Mouse (Mus musculus): Measurements from ENCODE around the gene Nat8f5.
"Not testable (repeated sequence)": the region's sequence is repeated elsewhere in the genome, so short reads cannot be mapped to it uniquely, and the experiment has no call there.

The Nat8f5 gene

GRCm38 (mm10) chr6:85820837-85821236 lies at the start of gene Nat8f5, which contains the start of gene Nat8f6:
Gene Nat8f5 (minus strand): TSS chr6:85820972.
Gene Nat8f6 (minus strand): TSS chr6:85820954.
- in situ Hi-C loops (cut with MboI, MseI), result no loop called here

DNA sequence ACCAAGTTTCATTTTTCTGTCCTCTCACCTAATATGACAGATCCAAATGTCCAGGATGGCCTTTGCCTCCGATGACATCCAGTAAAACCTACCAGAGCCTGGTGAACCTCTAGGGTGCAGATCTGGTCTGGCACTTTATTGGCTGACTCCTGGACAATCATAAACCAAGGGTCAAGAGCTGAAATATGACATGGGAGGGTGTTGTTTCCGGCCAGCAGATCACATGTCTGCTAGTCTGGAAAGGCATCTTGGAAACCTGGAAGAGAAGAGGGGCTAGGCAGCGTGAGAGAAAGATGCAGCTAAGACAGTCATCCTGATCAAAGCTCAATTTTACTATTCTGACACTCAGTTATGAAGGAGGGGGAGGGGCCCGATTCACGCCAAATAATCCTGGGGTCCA lies 48.2 kb upstream of the Nat8f5 start, which contains the start of gene Nat8f2:
Nat8f2 (minus strand) TSS at position 153 of the 400 bp plus-strand sequence.
- in situ Hi-C loops (cut with MboI, MseI), result not testable (repeated sequence)

DNA sequence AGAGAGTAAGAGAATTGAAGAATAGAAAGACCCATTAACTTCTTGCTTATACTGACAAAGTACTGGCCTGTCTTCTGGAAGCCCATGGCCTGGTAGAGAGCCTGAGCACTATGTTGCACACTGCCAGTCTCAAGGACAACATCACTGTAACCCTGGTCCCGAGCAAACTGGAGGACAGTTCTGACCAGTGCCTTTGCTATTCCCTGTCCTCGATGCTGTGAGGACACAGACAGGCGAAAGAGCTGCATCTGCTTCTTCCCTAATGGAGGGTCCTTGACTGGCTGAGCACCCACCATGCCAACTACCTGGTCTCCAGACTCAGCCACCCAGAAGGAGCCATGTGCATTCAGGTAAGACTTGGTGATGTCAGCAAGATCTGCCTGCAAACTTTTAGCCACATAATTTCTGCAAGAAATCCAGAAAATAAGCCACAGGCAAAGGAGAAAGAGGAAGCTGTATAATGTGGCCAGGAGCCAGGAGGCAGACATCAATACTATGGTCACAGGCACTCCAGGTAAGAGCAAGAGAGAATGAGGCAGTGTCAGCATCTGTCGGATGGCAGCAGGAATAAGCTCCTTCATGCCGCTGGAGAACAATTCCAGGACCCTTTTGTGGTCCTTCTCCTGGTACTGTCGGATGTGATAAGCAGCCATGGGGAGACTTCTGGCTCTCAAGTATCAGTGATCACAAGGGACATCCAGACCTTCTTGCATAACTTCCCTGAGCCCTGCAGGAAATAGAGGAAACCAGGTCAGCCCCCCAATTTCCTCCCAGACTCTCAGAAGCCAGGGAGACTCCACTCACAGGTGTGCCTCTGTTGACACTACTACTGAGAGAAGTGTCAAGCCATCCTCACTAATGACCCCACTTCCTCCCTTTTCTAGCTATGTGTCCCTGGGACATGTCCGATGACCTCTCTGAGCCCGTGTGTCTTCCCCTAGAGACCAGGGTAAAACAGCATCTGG lies 47.2 kb upstream of the Nat8f5 start:
- in situ Hi-C loops (cut with MboI, MseI), result no loop called here

DNA sequence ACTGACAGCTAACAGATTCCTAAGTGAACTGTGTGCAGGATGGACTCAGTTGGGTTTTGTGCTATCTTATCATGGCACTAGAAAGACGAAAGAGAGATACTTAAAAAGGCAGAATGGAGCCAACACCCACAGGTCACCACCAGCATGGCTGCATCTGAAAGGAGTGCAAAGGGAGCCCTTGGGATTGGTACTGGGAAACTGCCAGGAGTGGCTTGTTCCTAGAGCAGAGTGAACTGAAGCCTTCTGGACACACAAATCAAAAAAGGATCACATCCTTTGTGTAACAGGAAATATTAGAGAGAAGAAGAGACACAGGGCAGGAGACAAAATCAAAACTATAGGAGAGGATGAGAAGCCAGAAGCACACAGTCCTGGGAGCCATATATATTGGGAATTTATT lies 46.2 kb upstream of the Nat8f5 start:
- in situ Hi-C loops (cut with MboI, MseI), result not testable (repeated sequence)

GRCm38 (mm10) chr6:85866166-85866565 lies 45.4 kb upstream of the Nat8f5 start:
- in situ Hi-C loops (cut with MboI, MseI), result not testable (repeated sequence)

- in situ Hi-C loops (cut with MboI, MseI), result not testable (repeated sequence)
Measured at GRCm38 (mm10) chr6:85864900-85865639, 44.3 kb upstream of the Nat8f5 start.

- in situ Hi-C loops (cut with MboI, MseI), result no loop called here
Measured at GRCm38 (mm10) chr6:85863840-85864239, 43.1 kb upstream of the Nat8f5 start.

GRCm38 (mm10) chr6:85863136-85863535 lies 42.4 kb upstream of the Nat8f5 start:
- in situ Hi-C loops (cut with MboI, MseI), result no loop called here

DNA sequence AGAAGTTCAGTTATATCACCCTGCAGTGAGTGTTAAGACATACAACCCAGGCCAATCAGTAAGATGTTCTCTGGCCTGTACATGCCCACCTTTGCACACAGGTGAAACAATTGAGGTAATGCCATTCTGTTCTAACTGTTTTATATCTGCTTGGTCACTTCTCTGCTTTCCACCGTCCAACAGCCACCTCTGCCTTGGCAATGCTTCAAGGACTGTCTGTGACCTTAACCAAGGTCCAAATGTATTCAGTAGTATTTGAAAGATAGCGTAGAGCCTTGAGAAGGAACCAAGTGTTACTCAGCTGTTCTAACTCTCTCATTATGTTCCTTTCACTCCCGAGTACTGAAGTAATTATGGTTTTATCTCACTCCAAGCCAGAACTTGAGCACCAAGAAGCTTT lies 41.8 kb upstream of the Nat8f5 start:
- in situ Hi-C loops (cut with MboI, MseI), result no loop called here

DNA sequence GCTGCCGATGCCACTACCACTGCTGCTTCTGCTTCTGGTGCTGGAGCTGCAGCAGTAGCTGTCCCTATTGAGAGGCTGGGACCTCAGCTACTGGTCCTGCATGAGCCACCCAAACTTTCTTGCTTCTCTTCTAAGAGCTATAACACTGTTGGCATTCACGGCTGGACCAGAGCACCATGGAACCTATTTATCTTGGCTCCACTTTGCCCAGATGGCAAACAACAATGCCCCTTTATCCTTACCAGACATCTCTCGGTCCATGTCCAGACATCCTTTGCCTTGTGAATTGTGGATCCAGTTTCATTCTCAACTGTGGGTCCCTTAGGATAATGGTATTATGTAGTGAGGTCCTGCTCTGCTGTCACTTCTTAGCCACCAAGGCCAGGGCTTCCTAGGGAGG lies 40.5 kb upstream of the Nat8f5 start:
- in situ Hi-C loops (cut with MboI, MseI), result no loop called here

DNA sequence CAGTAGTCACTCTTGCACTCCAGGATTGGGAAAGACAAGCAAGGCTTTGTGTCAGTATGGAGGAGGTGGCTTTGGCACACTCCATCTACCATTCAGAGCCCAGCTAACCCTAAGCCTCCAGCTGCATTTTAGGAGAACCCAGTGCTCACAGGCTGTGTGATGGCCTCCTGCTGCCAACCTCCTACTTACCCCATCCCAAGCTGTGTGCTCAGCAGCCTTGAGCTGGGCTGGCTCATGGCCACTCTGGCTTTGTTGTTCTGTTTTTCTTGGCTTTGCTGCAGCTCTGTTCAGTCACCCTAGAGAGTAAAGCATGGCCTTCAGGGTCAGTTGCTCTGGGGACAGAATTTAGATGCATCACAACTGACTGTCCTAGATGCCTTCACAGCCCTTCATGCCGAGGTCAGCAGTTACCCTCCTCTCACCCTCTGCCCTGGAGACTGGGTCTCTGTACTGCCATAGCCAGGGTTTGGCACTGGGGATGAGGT lies 35.5 kb upstream of the Nat8f5 start:
- in situ Hi-C loops (cut with MboI, MseI), result no loop called here

- in situ Hi-C loops (cut with MboI, MseI), result no loop called here
Measured at GRCm38 (mm10) chr6:85853481-85853880, 32.7 kb upstream of the Nat8f5 start.

DNA sequence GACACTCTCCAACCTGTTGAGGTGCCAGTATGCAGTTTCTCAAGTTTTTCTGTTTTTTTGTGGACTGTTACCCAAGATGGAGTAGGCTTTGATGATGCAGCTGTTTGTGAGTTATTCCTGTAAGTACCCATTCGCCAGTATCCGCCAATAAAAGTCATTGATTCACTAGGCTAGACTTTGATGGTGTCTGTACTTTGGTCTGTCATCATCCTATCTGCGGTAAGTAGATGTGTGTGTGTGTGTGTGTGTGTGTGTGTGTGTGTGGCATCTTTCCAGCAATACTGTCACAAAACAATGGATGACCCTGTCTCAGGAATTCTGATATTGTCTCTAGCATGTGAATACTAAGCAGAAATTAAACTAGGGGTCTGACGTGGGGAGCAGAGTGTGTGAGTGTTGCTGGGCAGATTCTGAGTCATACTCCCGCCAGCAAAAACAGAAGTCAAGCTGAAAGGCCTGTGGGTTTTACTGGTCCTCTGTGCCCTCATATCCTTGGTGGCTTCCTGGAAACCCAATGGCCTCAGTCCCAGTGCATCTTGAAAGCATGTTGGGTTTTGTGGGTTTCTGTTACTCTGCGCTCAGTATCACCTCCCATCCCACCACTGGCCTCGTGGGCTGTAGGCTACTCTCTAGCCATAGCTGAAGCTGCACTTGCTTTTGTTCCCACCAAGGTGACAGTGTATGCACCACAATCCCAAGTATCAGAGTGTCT lies 30.4 kb upstream of the Nat8f5 start:
- in situ Hi-C loops (cut with MboI, MseI), result no loop called here

- in situ Hi-C loops (cut with MboI, MseI), result no loop called here
Measured at GRCm38 (mm10) chr6:85849240-85849639, 28.5 kb upstream of the Nat8f5 start.

DNA sequence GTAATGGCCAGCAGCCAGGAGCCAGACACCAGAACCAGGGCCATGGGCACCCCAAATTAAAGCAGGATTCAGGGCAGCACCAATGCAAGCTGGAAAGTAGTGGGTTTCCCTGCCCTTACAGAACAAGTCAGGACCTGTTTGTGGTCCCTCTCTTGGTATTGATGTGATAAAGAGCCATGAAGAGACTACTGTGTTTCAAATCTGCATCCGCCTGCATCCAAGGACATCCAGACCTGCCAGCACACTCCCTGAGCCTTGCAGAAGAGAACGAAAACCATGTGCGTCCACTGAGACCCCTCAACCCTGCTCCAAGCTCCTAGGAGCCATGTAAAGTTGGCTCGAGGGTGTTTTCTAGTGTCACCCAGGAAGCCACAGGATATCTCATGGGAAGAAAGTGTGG lies 27.4 kb upstream of the Nat8f5 start:
- in situ Hi-C loops (cut with MboI, MseI), result no loop called here

DNA sequence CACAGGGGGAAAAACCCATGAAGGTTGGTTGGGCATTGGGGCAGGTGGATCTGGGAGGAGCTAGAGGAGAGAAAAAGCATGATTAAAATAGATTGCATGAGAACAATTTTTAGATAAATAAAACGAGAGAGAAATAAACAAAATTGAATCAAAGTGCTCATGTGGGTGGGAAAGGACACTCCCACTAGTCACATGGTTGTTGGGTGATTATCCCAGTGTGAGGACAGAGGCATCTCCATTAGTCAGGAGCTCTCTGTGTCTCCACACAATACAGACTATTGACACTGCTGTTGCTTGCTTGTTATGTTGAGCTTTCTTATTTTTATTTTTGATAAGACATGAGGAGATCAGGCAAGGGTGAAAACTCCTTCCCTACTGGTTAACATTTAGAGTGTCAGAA lies 26.1 kb upstream of the Nat8f5 start:
- in situ Hi-C loops (cut with MboI, MseI), result no loop called here

DNA sequence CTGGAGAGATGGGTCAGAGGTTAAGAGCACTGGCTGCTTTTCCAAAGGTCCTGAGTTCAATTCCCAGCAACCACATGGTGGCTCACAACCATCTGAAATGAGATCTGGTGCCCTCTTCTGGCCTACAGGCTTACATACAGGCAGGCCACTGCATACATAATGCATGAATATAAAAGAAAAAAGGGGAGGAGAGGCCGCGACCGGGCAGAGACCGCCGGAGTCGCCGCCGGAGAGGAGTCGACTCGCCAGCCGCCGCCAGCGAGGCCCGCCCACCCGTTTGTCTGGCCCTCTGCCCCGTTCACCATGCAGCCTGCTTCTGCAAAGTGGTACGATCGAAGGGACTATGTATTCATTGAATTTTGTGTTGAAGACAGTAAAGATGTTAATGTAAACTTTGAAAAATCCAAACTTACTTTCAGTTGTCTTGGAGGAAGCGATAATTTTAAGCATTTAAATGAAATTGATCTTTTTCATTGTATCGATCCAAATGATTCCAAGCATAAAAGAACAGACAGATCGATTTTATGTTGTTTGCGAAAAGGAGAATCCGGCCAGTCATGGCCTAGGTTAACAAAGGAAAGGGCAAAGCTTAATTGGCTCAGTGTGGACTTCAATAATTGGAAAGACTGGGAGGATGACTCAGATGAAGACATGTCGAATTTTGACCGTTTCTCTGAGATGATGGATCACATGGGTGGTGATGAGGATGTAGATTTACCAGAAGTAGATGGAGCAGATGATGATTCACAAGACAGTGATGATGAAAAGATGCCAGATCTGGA lies 23.1 kb upstream of the Nat8f5 start:
- in situ Hi-C loops (cut with MboI, MseI), result not testable (repeated sequence)

- in situ Hi-C loops (cut with MboI, MseI), result no loop called here
Measured at GRCm38 (mm10) chr6:85839982-85840381, 19.2 kb upstream of the Nat8f5 start.

DNA sequence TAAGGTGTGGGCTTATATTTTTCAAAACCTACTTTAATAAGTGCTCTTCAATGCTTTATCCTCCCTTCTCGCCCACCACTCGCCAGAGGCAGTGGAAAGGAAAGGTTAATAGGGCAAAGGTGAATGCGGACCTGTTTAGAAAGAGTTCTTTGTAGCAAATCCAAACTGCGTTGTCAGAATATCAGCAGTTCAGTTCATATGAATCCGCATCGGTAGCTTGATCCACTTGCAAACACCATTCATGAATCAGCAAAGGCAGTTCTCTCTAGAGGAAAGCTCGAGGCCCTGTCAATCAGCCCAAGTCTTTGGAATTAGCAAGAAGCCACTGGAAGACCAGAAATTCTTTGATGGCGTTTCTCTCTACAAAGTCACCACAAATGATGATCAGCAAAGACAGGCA lies 17.9 kb upstream of the Nat8f5 start:
- in situ Hi-C loops (cut with MboI, MseI), result no loop called here

DNA sequence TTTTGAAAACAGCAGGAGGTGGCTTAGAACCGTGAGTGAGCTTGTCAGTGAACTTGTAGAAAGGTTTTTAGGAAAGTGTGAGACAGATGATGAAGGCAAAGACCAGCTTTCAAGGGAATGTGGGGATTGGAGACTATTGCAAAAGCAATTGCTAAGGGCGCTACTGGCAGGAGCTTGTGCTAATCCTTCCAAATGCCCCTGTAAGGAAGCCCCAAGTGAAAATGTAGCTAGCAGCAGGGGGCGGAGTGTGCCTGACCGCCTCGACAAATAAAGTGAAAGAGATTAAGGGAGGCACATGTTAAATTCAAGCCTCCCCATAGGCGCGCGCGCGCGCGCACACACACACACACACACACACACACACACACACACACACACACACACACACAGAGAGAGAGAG lies 16.5 kb upstream of the Nat8f5 start:
- in situ Hi-C loops (cut with MboI, MseI), result not testable (repeated sequence)

DNA sequence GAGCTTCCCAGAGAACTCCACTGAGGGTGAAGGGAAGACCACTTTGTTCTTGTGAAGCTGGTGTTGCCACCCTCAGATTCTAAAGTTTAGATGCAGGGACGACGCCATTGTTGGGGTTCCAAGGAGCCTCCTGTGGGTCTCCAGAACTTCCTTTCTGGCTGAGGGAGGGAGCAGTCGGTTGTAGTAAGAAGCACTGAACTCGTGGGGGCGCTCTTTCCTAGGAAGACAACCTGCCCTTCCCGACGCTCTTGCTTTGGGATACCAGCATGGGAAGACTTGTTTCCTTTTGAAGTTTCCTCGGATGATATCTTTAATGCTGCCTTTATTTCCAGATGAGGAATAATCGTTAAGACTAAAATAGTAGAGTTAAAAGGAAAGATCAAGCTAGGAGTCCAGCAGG lies 16.1 kb upstream of the Nat8f5 start:
- in situ Hi-C loops (cut with MboI, MseI), result not testable (repeated sequence)
